Mouse (Mus musculus): Measurements from ENCODE around the gene Klra2. TPM values are rescaled to one million over a fixed set of nuclear protein-coding genes. Genes with fewer than 3 reads are reported as not detected.
"Not testable (repeated sequence)": the region's sequence is repeated elsewhere in the genome, so short reads cannot be mapped to it uniquely, and the experiment has no call there.

Gene Klra2
- total RNA-seq (2015; ENCODE audit: low replicate concordance) (9.7 and 10.9 TPM in 2 replicates), total RNA-seq (2017; ENCODE audit: low replicate concordance) (1.1 and 3.5 TPM in 2 replicates)

DNA sequence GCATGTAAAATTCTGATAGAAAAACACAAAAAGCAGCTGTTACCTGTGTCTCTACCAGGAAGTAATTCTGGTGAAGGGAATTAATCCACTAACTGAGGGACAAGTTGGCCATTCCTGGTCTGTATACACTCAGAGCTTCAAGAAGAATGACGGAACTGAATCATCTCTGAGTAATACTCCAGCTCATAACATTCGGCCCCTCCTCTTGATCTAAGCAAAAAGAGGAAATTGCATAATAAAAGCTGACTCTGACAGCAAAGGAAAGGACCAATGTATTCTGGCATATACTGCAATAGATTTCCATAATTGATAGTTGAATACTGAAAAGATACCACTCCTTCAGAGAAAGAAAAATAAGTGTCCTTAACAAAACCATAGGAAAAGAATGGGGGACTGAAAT, at the start of gene Klra2:
TSS of gene Klra2 (minus strand) at position 157 of the 400 bp plus-strand sequence.
- ATAC-seq (replicated peaks; ENCODE audit: low FRiP score, poor library complexity, severe bottlenecking): no peak

- ATAC-seq (replicated peaks; ENCODE audit: low FRiP score, poor library complexity, severe bottlenecking): no peak
These were observed 47.4 kb upstream of the Klra2 start for GRCm38 (mm10) chr6:131294435-131295112.

- ATAC-seq (replicated peaks; ENCODE audit: low FRiP score, poor library complexity, severe bottlenecking): no peak
These were observed 46.8 kb upstream of the Klra2 start for GRCm38 (mm10) chr6:131293916-131294315.

DNA sequence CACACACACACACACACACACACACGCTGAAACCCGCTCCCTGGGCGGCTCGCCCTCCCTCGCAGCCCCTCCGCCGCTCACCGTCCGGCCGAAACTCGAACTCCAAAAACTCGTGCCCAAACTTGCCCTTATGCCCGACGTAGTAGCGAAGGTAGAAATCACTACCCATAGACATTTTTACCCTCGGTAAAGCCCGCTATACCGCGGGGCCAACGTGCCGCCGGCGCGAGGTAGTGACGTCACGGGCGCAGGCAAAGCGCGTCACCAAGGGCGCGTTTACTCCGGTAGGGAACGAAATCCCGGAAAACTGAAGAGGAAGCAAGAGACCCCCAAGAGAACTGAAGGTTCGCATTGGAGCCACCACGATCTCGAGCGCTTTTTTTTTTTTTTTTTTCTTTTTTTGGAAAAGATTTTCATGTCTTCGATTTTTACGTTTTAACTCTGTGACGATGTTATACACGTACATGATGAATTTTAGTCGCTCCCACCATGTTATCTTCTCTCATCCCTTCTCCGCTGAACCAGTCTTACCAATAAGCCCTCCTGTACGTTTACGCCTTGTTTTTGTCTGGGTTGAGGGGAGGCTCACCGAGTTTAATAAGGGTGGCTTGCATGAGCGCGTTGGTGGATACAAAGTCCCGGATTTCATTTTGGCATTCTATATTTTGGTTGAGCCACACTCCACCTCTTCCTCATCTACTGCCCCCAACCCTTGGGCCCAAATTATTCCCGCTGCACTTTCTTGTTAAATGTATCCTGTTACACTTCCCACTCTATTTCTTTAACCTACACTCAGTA, 46.0 kb upstream of the Klra2 start, which contains the start of gene Magohb:
TSS of gene Magohb (minus strand) at position 254 of the 798 bp plus-strand sequence.
- ATAC-seq (replicated peaks; ENCODE audit: low FRiP score, poor library complexity, severe bottlenecking): peak; percentile 84

GRCm38 (mm10) chr6:131292276-131292990, 45.3 kb upstream of the Klra2 start:
- peak; percentile 55 for ATAC-seq (replicated peaks; ENCODE audit: low FRiP score, poor library complexity, severe bottlenecking)

GRCm38 (mm10) chr6:131290430-131290829, 43.3 kb upstream of the Klra2 start:
- no peak for ATAC-seq (replicated peaks; ENCODE audit: low FRiP score, poor library complexity, severe bottlenecking)

GRCm38 (mm10) chr6:131278160-131278559, 31.0 kb upstream of the Klra2 start:
- not testable (repeated sequence) for ATAC-seq (replicated peaks; ENCODE audit: low FRiP score, poor library complexity, severe bottlenecking)

GRCm38 (mm10) chr6:131276659-131277058, 29.5 kb upstream of the Klra2 start:
- ATAC-seq (replicated peaks; ENCODE audit: low FRiP score, poor library complexity, severe bottlenecking): peak; percentile 59

DNA sequence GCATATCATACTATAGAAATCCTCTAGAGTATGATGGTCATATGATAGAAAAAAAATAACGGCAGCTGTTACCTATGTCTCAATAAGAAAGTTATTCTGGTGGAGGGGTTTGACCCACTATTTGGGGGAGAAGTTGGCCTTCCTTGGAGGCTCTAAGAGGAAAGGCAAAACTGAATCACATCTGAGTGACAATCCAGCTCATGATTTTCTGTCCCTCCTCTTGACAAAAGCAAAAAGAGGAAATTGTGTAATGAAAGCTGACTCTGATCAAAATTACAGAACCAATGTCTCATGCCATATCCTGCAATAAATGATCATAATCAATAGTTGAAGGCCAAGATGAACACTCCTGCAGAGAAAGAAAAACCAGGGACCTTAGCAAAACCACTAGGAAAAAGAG, 25.1 kb upstream of the Klra2 start:
- no peak for ATAC-seq (replicated peaks; ENCODE audit: low FRiP score, poor library complexity, severe bottlenecking)

GRCm38 (mm10) chr6:131270312-131270711, 23.1 kb upstream of the Klra2 start:
- no peak for ATAC-seq (replicated peaks; ENCODE audit: low FRiP score, poor library complexity, severe bottlenecking)

- ATAC-seq (replicated peaks; ENCODE audit: low FRiP score, poor library complexity, severe bottlenecking): no peak
These were observed 22.4 kb upstream of the Klra2 start for GRCm38 (mm10) chr6:131269599-131269998.

GRCm38 (mm10) chr6:131264175-131264574, 17.0 kb upstream of the Klra2 start:
- ATAC-seq (replicated peaks; ENCODE audit: low FRiP score, poor library complexity, severe bottlenecking): no peak

DNA sequence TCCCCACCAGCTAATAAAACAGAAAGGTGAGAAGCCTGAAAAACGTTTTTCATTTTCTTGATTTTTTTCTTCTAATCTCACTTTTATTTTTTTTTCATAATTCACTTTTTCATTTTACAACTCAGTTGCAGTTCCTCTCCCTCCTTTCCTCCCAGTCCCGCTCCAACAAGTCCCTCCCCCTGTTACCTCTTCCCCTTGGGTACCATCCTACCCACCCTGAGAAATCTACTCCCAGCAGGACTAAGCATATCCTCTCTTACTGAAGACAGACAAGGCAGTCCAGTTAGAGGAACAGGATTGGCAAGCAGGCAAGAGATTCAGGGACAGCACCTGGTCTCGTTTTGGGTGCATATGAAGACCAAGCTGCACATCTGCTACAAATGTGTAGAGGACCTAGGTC, 15.6 kb upstream of the Klra2 start:
- ATAC-seq (replicated peaks; ENCODE audit: low FRiP score, poor library complexity, severe bottlenecking): no peak

- no peak for ATAC-seq (replicated peaks; ENCODE audit: low FRiP score, poor library complexity, severe bottlenecking)
These were observed 14.8 kb upstream of the Klra2 start for GRCm38 (mm10) chr6:131262009-131262408.

GRCm38 (mm10) chr6:131245081-131245480, 2.1 kb downstream of the Klra2 start:
- ATAC-seq (replicated peaks; ENCODE audit: low FRiP score, poor library complexity, severe bottlenecking): no peak

Other genes with a start within 250 kb of the Klra2 start
- gene Magohb, start 45.9 kb upstream of the Klra2 start, total RNA-seq (2015; ENCODE audit: low replicate concordance): 10.5 and 13.0 TPM in 2 replicates
- 4.1 and 11.6 TPM in 2 replicates for gene Magohb, start 45.9 kb upstream of the Klra2 start, total RNA-seq (2017; ENCODE audit: low replicate concordance)
- not detected in 2 replicates for gene Styk1, start 106.2 kb upstream of the Klra2 start, total RNA-seq (2015; ENCODE audit: low replicate concordance)
- 1.9 TPM in 1 of 2 replicates, not detected in the other for gene Styk1, start 106.2 kb upstream of the Klra2 start, total RNA-seq (2017; ENCODE audit: low replicate concordance)
- gene Ybx3, start 141.1 kb upstream of the Klra2 start, total RNA-seq (2015; ENCODE audit: low replicate concordance): 426 and 461 TPM in 2 replicates
- 493 and 501 TPM in 2 replicates for gene Ybx3, start 141.1 kb upstream of the Klra2 start, total RNA-seq (2017; ENCODE audit: low replicate concordance)
- not detected in 2 replicates for gene 5430401F13Rik, start 239.0 kb upstream of the Klra2 start, total RNA-seq (2015; ENCODE audit: low replicate concordance)
- gene 5430401F13Rik, start 239.0 kb upstream of the Klra2 start, total RNA-seq (2017; ENCODE audit: low replicate concordance): not detected in 2 replicates
- not detected in 2 replicates for gene Gm6619, start 239.0 kb upstream of the Klra2 start, total RNA-seq (2015; ENCODE audit: low replicate concordance)
- not detected in 2 replicates for gene Gm6619, start 239.0 kb upstream of the Klra2 start, total RNA-seq (2017; ENCODE audit: low replicate concordance)